Mouse (Mus musculus): ENCODE data around the gene Dync1h1. TPM values are rescaled to one million over a fixed set of nuclear protein-coding genes. Genes with fewer than 3 reads are reported as not detected.

The Dync1h1 gene
- polyA plus RNA-seq, 1 experiment from 2014 or later: 129 TPM

- H3K9me3 ChIP-seq (ENCODE audit: control insufficient read depth, low read length): no peaks in the 10 kb centered on the region
- no peak overlapping the region for H3K27ac ChIP-seq (replicated peaks; ENCODE audit: low read depth, low read length)
- 94% methylated on average over 12 of the region's 12 CpGs for WGBS
- ATAC-seq (ENCODE audit: low FRiP score, low TSS enrichment): no peak
- no peaks in the 10 kb centered on the region for H3K27me3 ChIP-seq (ENCODE audit: control insufficient read depth, insufficient read depth, low read length)
- H3K4me3 ChIP-seq (replicated peaks; ENCODE audit: low read depth, low read length): no peak overlapping the region
- H3K4me2 ChIP-seq (ENCODE audit: low read length): no peak overlapping the region
- no peak for DNase-seq
- no peaks in the 10 kb centered on the region for H3K4me1 ChIP-seq (ENCODE audit: control insufficient read depth, insufficient read depth, low read length)
- H3K36me3 ChIP-seq (ENCODE audit: control insufficient read depth, insufficient read depth, low read length): peaks cover 100% of the 10 kb centered on the region
- H3K9ac ChIP-seq (replicated peaks; ENCODE audit: low read length): no peak overlapping the region
Measured at GRCm38 (mm10) chr12:110636293-110636692, 35.0 kb downstream of the Dync1h1 start.

GRCm38 (mm10) chr12:110637507-110638114 lies 36.4 kb downstream of the Dync1h1 start:
- Histone ChIP-seq H3K9me3 (ENCODE audit: control insufficient read depth, low read length) (no peaks in the 10 kb centered on the region), H3K4me2 (ENCODE audit: low read length) (no peak overlapping the region), H3K27me3 (ENCODE audit: control insufficient read depth, insufficient read depth, low read length) (no peaks in the 10 kb centered on the region), H3K4me1 (ENCODE audit: control insufficient read depth, insufficient read depth, low read length) (no peaks in the 10 kb centered on the region), H3K27ac (replicated peaks; ENCODE audit: low read depth, low read length) (no peak overlapping the region), H3K36me3 (ENCODE audit: control insufficient read depth, insufficient read depth, low read length) (peaks cover 100% of the 10 kb centered on the region), H3K9ac (replicated peaks; ENCODE audit: low read length) (no peak overlapping the region), H3K4me3 (replicated peaks; ENCODE audit: low read depth, low read length) (no peak overlapping the region)
- ATAC-seq (ENCODE audit: low FRiP score, low TSS enrichment): no peak
- whole genome bisulfite sequencing: 94% methylated on average over 13 of the region's 13 CpGs
- no peak for DNase-seq

GRCm38 (mm10) chr12:110650241-110650641 lies 49.0 kb downstream of the Dync1h1 start:
- Histone ChIP-seq H3K27me3 (ENCODE audit: control insufficient read depth, insufficient read depth, low read length) (no peaks in the 10 kb centered on the region), H3K4me3 (replicated peaks; ENCODE audit: low read depth, low read length) (no peak overlapping the region), H3K27ac (replicated peaks; ENCODE audit: low read depth, low read length) (no peak overlapping the region), H3K4me2 (ENCODE audit: low read length) (no peak overlapping the region), H3K36me3 (ENCODE audit: control insufficient read depth, insufficient read depth, low read length) (peaks cover 96% of the 10 kb centered on the region), H3K9me3 (ENCODE audit: control insufficient read depth, low read length) (no peaks in the 10 kb centered on the region), H3K9ac (replicated peaks; ENCODE audit: low read length) (no peak overlapping the region), H3K4me1 (ENCODE audit: control insufficient read depth, insufficient read depth, low read length) (no peaks in the 10 kb centered on the region)
- ATAC-seq (ENCODE audit: low FRiP score, low TSS enrichment) (no peak), DNase-seq (no peak)
- WGBS: 91% methylated on average over 8 of the region's 8 CpGs

GRCm38 (mm10) chr12:110651464-110651863 lies 50.2 kb downstream of the Dync1h1 start:
- no peak overlapping the region for H3K27ac ChIP-seq (replicated peaks; ENCODE audit: low read depth, low read length)
- no peaks in the 10 kb centered on the region for H3K4me1 ChIP-seq (ENCODE audit: control insufficient read depth, insufficient read depth, low read length)
- H3K9me3 ChIP-seq (ENCODE audit: control insufficient read depth, low read length): no peaks in the 10 kb centered on the region
- H3K9ac ChIP-seq (replicated peaks; ENCODE audit: low read length): no peak overlapping the region
- WGBS: 97% methylated on average over 17 of the region's 17 CpGs
- ATAC-seq (ENCODE audit: low FRiP score, low TSS enrichment) (no peak), DNase-seq (no peak)
- no peak overlapping the region for H3K4me3 ChIP-seq (replicated peaks; ENCODE audit: low read depth, low read length)
- no peaks in the 10 kb centered on the region for H3K27me3 ChIP-seq (ENCODE audit: control insufficient read depth, insufficient read depth, low read length)
- peaks cover 97% of the 10 kb centered on the region for H3K36me3 ChIP-seq (ENCODE audit: control insufficient read depth, insufficient read depth, low read length)
- no peak overlapping the region for H3K4me2 ChIP-seq (ENCODE audit: low read length)

GRCm38 (mm10) chr12:110661746-110662145 lies 60.5 kb downstream of the Dync1h1 start:
- WGBS: 97% methylated on average over 14 of the region's 14 CpGs
- Histone ChIP-seq H3K27ac (replicated peaks; ENCODE audit: low read depth, low read length) (no peak overlapping the region), H3K27me3 (ENCODE audit: control insufficient read depth, insufficient read depth, low read length) (no peaks in the 10 kb centered on the region), H3K4me1 (ENCODE audit: control insufficient read depth, insufficient read depth, low read length) (no peaks in the 10 kb centered on the region), H3K4me3 (replicated peaks; ENCODE audit: low read depth, low read length) (no peak overlapping the region), H3K9ac (replicated peaks; ENCODE audit: low read length) (no peak overlapping the region), H3K9me3 (ENCODE audit: control insufficient read depth, low read length) (no peaks in the 10 kb centered on the region), H3K36me3 (ENCODE audit: control insufficient read depth, insufficient read depth, low read length) (peaks cover 98% of the 10 kb centered on the region), H3K4me2 (ENCODE audit: low read length) (no peak overlapping the region)
- DNase-seq (no peak), ATAC-seq (ENCODE audit: low FRiP score, low TSS enrichment) (no peak)

GRCm38 (mm10) chr12:110667466-110668077 lies 66.3 kb downstream of the Dync1h1 start:
- Histone ChIP-seq H3K36me3 (ENCODE audit: control insufficient read depth, insufficient read depth, low read length) (peaks cover 77% of the 10 kb centered on the region), H3K9ac (replicated peaks; ENCODE audit: low read length) (no peak overlapping the region), H3K27me3 (ENCODE audit: control insufficient read depth, insufficient read depth, low read length) (no peaks in the 10 kb centered on the region), H3K4me2 (ENCODE audit: low read length) (no peak overlapping the region), H3K9me3 (ENCODE audit: control insufficient read depth, low read length) (no peaks in the 10 kb centered on the region), H3K4me3 (replicated peaks; ENCODE audit: low read depth, low read length) (no peak overlapping the region), H3K4me1 (ENCODE audit: control insufficient read depth, insufficient read depth, low read length) (no peaks in the 10 kb centered on the region), H3K27ac (replicated peaks; ENCODE audit: low read depth, low read length) (no peak overlapping the region)
- ATAC-seq (ENCODE audit: low FRiP score, low TSS enrichment): no peak
- 91% methylated on average over 13 of the region's 13 CpGs for WGBS
- no peak for DNase-seq

- H3K27me3 ChIP-seq (ENCODE audit: control insufficient read depth, insufficient read depth, low read length): no peaks in the 10 kb centered on the region
- H3K9ac ChIP-seq (replicated peaks; ENCODE audit: low read length): no peak overlapping the region
- no peak overlapping the region for H3K4me3 ChIP-seq (replicated peaks; ENCODE audit: low read depth, low read length)
- H3K36me3 ChIP-seq (ENCODE audit: control insufficient read depth, insufficient read depth, low read length): peaks cover 11% of the 10 kb centered on the region
- DNase-seq (peak; percentile 29), ATAC-seq (ENCODE audit: low FRiP score, low TSS enrichment) (no peak)
- no peak overlapping the region for H3K4me2 ChIP-seq (ENCODE audit: low read length)
- H3K27ac ChIP-seq (replicated peaks; ENCODE audit: low read depth, low read length): no peak overlapping the region
- WGBS: 60% methylated on average over 5 of the region's 5 CpGs
- H3K4me1 ChIP-seq (ENCODE audit: control insufficient read depth, insufficient read depth, low read length): no peaks in the 10 kb centered on the region
- H3K9me3 ChIP-seq (ENCODE audit: control insufficient read depth, low read length): no peaks in the 10 kb centered on the region
Measured at GRCm38 (mm10) chr12:110674243-110674642, 73.0 kb downstream of the Dync1h1 start.

GRCm38 (mm10) chr12:110681191-110681590 lies 79.9 kb downstream of the Dync1h1 start:
- Histone ChIP-seq H3K9me3 (ENCODE audit: control insufficient read depth, low read length) (no peaks in the 10 kb centered on the region), H3K36me3 (ENCODE audit: control insufficient read depth, insufficient read depth, low read length) (peaks cover 9% of the 10 kb centered on the region), H3K4me2 (ENCODE audit: low read length) (no peak overlapping the region), H3K27ac (replicated peaks; ENCODE audit: low read depth, low read length) (no peak overlapping the region), H3K9ac (replicated peaks; ENCODE audit: low read length) (no peak overlapping the region), H3K4me1 (ENCODE audit: control insufficient read depth, insufficient read depth, low read length) (no peaks in the 10 kb centered on the region), H3K27me3 (ENCODE audit: control insufficient read depth, insufficient read depth, low read length) (no peaks in the 10 kb centered on the region), H3K4me3 (replicated peaks; ENCODE audit: low read depth, low read length) (no peak overlapping the region)
- DNase-seq (peak; percentile 12), ATAC-seq (ENCODE audit: low FRiP score, low TSS enrichment) (no peak)
- WGBS: 49% methylated on average over 7 of the region's 7 CpGs

GRCm38 (mm10) chr12:110681878-110682277 lies 80.6 kb downstream of the Dync1h1 start:
- 67% methylated on average over 3 of the region's 3 CpGs for WGBS
- no peaks in the 10 kb centered on the region for H3K9me3 ChIP-seq (ENCODE audit: control insufficient read depth, low read length)
- H3K36me3 ChIP-seq (ENCODE audit: control insufficient read depth, insufficient read depth, low read length): peaks cover 16% of the 10 kb centered on the region
- no peak overlapping the region for H3K9ac ChIP-seq (replicated peaks; ENCODE audit: low read length)
- no peaks in the 10 kb centered on the region for H3K27me3 ChIP-seq (ENCODE audit: control insufficient read depth, insufficient read depth, low read length)
- no peak for DNase-seq
- H3K27ac ChIP-seq (replicated peaks; ENCODE audit: low read depth, low read length): no peak overlapping the region
- H3K4me2 ChIP-seq (ENCODE audit: low read length): no peak overlapping the region
- no peak for ATAC-seq (ENCODE audit: low FRiP score, low TSS enrichment)
- no peak overlapping the region for H3K4me3 ChIP-seq (replicated peaks; ENCODE audit: low read depth, low read length)
- no peaks in the 10 kb centered on the region for H3K4me1 ChIP-seq (ENCODE audit: control insufficient read depth, insufficient read depth, low read length)
